Mouse (Mus musculus) ES-E14 (cell line): Measurements from ENCODE around the gene Mfsd2a.

Source experiments
- CHD2 ChIP-seq: IDR thresholded peaks from 2 replicates; pipeline ENCODE4 v1.6.1; 2014; ENCODE audit warnings: mild to moderate bottlenecking, low read depth, low read length, inconsistent platforms
- HCFC1 ChIP-seq: IDR thresholded peaks from 2 replicates; pipeline ENCODE4 v1.6.1; 2012; ENCODE audit warnings: low read length, inconsistent platforms, borderline replicate concordance; ENCODE audit not compliant: insufficient read depth

GRCm38 (mm10) chr4:122976885-122977284 is 15.9 kb upstream of the Mfsd2a start:
- TF ChIP-seq CHD2 = no peak
- TF ChIP-seq HCFC1 = no peak
